In the genomic region with DNA sequence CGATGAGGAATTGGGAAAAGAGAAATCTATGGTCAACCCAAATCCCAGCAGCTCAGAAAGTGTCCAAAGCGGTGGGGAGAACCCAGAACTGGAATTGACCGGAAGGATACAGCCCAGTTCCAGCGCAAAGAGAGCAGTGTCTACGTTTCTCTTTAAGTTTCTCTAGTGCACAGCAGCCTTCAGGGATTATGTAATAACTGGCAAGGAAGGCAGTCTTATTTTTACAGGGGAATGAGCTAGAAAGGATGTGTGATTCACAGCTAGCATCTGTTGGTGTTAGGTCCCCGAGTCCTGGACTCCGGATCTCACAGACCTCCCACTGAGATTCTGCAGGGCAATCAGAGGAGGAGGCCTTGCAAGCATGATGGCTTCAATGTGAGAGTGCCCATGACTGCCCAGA, we compare ENCODE assay signal across 14 mouse cellular contexts.
DNase-seq lines count a peak whose midpoint lies in the region; ATAC-seq and TF ChIP-seq lines count a peak whose summit lies in the region.
"Had no signal": no experiment of that assay in that cellular context is flagged by ENCODE, and none has a peak within 500 bp of the region (broad histone marks: within the 10 kb centered on the region; RNA-seq: fewer than 3 reads in every experiment).

No protein-coding gene starts in this region.

- TF ChIP-seq POLR2A in lung, adult 2 months (IDR thresholded peaks at IDR 0.05; ENCODE audit: borderline replicate concordance, extremely low read depth, low read depth, low read length), result no peak

- no peaks in the 10 kb centered on the region for H3K27me3 ChIP-seq in lung, embryonic 14.5 days (ENCODE audit: insufficient read depth, low read length)
- H3K27me3 ChIP-seq in intestine, postnatal 0 days (replicated peaks; ENCODE audit: control insufficient read depth, insufficient read depth, low read length), result no peaks in the 10 kb centered on the region
- H3K27me3 ChIP-seq in midbrain, embryonic 13.5 days, result no peaks in the 10 kb centered on the region
- H3K27me3 ChIP-seq: hindbrain, embryonic 13.5 days had no signal

- peak; percentile 2 to 3 for DNase-seq in heart, adult 18-20 months
- no peak for DNase-seq in heart, postnatal 25 days (ENCODE audit: low spot score)
- peak; percentile 87 for DNase-seq in lung, embryonic 14.5 days
- no peak for DNase-seq in lung, adult 2 months
- peak; percentile 44 to 89 for DNase-seq in left cerebral cortex, postnatal 25 days (ENCODE audit: low spot score in 2 of 2)
- peak; percentile 2 for DNase-seq in skeletal muscle tissue, adult 2 months (ENCODE audit: low read depth, low spot score)
- DNase-seq: adrenal gland, postnatal 25 days; B cell, adult 2 months; kidney, adult 11 months; kidney, postnatal 36 days had no signal

- WGBS in lung, embryonic 14.5 days, result 55% methylated on average over 7 of the region's 7 CpGs
- 65% methylated on average over 7 of the region's 7 CpGs for WGBS in lung, adult 2 months
- 70% methylated on average over 7 of the region's 7 CpGs for WGBS in intestine, postnatal 0 days
- 91% methylated on average over 7 of the region's 7 CpGs for WGBS in midbrain, embryonic 13.5 days

- peak; percentile 83 for ATAC-seq in lung, embryonic 14.5 days (ENCODE audit: insufficient read depth)
- ATAC-seq in intestine, postnatal 0 days, result no peak
- ATAC-seq in midbrain, embryonic 13.5 days, result no peak
- ATAC-seq: forebrain, embryonic 16.5 days had no signal

- no peaks in the 10 kb centered on the region for H3K36me3 ChIP-seq in lung, embryonic 14.5 days (ENCODE audit: insufficient read depth)
- H3K36me3 ChIP-seq in intestine, postnatal 0 days (ENCODE audit: control insufficient read depth, insufficient read depth), result no peaks in the 10 kb centered on the region
- H3K36me3 ChIP-seq in midbrain, embryonic 13.5 days, result no peaks in the 10 kb centered on the region
- H3K36me3 ChIP-seq: hindbrain, embryonic 13.5 days had no signal

- no peak overlapping the region for H3K4me3 ChIP-seq in lung, embryonic 14.5 days (ENCODE audit: low read depth, low read length)
- no peak overlapping the region for H3K4me3 ChIP-seq in lung, adult 2 months (replicated peaks; ENCODE audit: extremely low read depth, low read depth, low read length)
- H3K4me3 ChIP-seq in intestine, postnatal 0 days (ENCODE audit: low read depth, low read length), result no peak overlapping the region
- H3K4me3 ChIP-seq in midbrain, embryonic 13.5 days (replicated peaks), result no peak overlapping the region
- H3K4me3 ChIP-seq: hindbrain, embryonic 13.5 days had no signal

- no peak overlapping the region for H3K9ac ChIP-seq in lung, embryonic 14.5 days
- no peak overlapping the region for H3K9ac ChIP-seq in intestine, postnatal 0 days (ENCODE audit: low read depth, low read length)
- no peak overlapping the region for H3K9ac ChIP-seq in midbrain, embryonic 13.5 days (replicated peaks)
- H3K9ac ChIP-seq: hindbrain, embryonic 13.5 days had no signal

- intact Hi-C loops in heart, postnatal 25 days (cut with DNase I), result no loop called here
- intact Hi-C loops in left cerebral cortex, postnatal 25 days (cut with DNase I), result no loop called here

- 0 out of 2 replicates have a peak, but pooled peaks cover 3% of the 10 kb centered on the region for H3K4me1 ChIP-seq in lung, embryonic 14.5 days (ENCODE audit: insufficient read depth)
- H3K4me1 ChIP-seq in lung, adult 2 months (ENCODE audit: control insufficient read depth, insufficient read depth, low read length), result no peaks in the 10 kb centered on the region
- no peaks in the 10 kb centered on the region for H3K4me1 ChIP-seq in intestine, postnatal 0 days (replicated peaks; ENCODE audit: control insufficient read depth, insufficient read depth, low read length)
- H3K4me1 ChIP-seq in midbrain, embryonic 13.5 days (replicated peaks), result no peaks in the 10 kb centered on the region
- H3K4me1 ChIP-seq: hindbrain, embryonic 13.5 days had no signal

- no peak overlapping the region for H3K4me2 ChIP-seq in lung, embryonic 14.5 days
- H3K4me2 ChIP-seq in intestine, postnatal 0 days (replicated peaks; ENCODE audit: low read depth), result no peak overlapping the region
- H3K4me2 ChIP-seq in midbrain, embryonic 13.5 days (replicated peaks), result no peak overlapping the region
- H3K4me2 ChIP-seq: hindbrain, embryonic 13.5 days had no signal

- no peaks in the 10 kb centered on the region for H3K9me3 ChIP-seq in lung, embryonic 14.5 days (ENCODE audit: low read depth, low read length)
- H3K9me3 ChIP-seq in intestine, postnatal 0 days (ENCODE audit: control insufficient read depth), result no peaks in the 10 kb centered on the region
- peaks cover 6% of the 10 kb centered on the region for H3K9me3 ChIP-seq in midbrain, embryonic 13.5 days

- H3K27ac ChIP-seq in lung, embryonic 14.5 days (ENCODE audit: low read depth), result peak overlapping the region; percentile 67; the same call in 1 of the 2 replicates
- no peak overlapping the region for H3K27ac ChIP-seq in intestine, postnatal 0 days (ENCODE audit: low read depth, low read length)
- H3K27ac ChIP-seq in midbrain, embryonic 13.5 days, result no peak overlapping the region
- H3K27ac ChIP-seq: hindbrain, embryonic 13.5 days had no signal

- TF ChIP-seq CTCF in lung, embryonic 14.5 days (IDR thresholded peaks at IDR 0.05; ENCODE audit: low read depth), result no peak
- TF ChIP-seq CTCF in lung, adult 2 months (IDR thresholded peaks at IDR 0.05; ENCODE audit: insufficient read depth, low read length), result no peak
- no peak for TF ChIP-seq CTCF in intestine, postnatal 0 days (IDR thresholded peaks at IDR 0.05; ENCODE audit: low read depth)

Comparison
In these comparisons a context has a peak if more than half of its experiments do, and no peak if none do; other contexts are left out.
1. DNase-seq: peak in heart, adult 18-20 months (2 of 2), lung, embryonic 14.5 days (single experiment), left cerebral cortex, postnatal 25 days (2 of 2) and skeletal muscle tissue, adult 2 months (single experiment); none in heart, postnatal 25 days (single experiment) and lung, adult 2 months (single experiment).